Mouse (Mus musculus) CH12.LX (cell line): ENCODE results near the gene Igfals. TPM values are rescaled to one million over a fixed set of nuclear protein-coding genes. Genes with fewer than 3 reads are reported as not detected.

Experiments used
- DNase-seq: peaks from one replicate; pipeline ENCODE4 v3.0.0-alpha.2; 2013; ENCODE audit errors: extremely low read depth
- H3K27ac ChIP-seq: 2 replicates; pipeline ENCODE4 v1.5.1; 2012; ENCODE audit warnings: low read depth, mild to moderate bottlenecking, control low read depth, moderate library complexity; ENCODE audit not compliant: insufficient read depth
- H3K27me3 ChIP-seq: replicated peaks from 2 replicates; pipeline ENCODE3; 2012; ENCODE audit warnings: inconsistent platforms
- H3K36me3 ChIP-seq, 2 experiments: replicated peaks in 1 of 2; 2 replicates each; pipeline versions ENCODE3 to v1.6.1; 2012; ENCODE audit warnings: inconsistent platforms in 1 of 2, low read length in 1 of 2, mild to moderate bottlenecking in 1 of 2, mixed read lengths in 1 of 2, moderate library complexity in 1 of 2; ENCODE audit not compliant: control insufficient read depth in 1 of 2, insufficient read depth in 1 of 2
- H3K4me1 ChIP-seq, 2 experiments: 2 replicates each; pipeline ENCODE4 v1.6.1; 2012; ENCODE audit warnings: inconsistent platforms in 1 of 2, moderate library complexity in 1 of 2; ENCODE audit not compliant: insufficient read depth in 2 of 2, control insufficient read depth in 1 of 2
- H3K4me2 ChIP-seq: 2 replicates; pipeline ENCODE4 v1.6.1; 2012; ENCODE audit warnings: low read depth, mild to moderate bottlenecking, control low read depth; ENCODE audit not compliant: poor library complexity, insufficient read depth, severe bottlenecking
- H3K4me3 ChIP-seq, 3 experiments: fragments of 150-350 bp in 1 of 3; sonication (generic) in 1 of 3; replicated peaks in 1 of 3; 2 replicates each; pipeline versions ENCODE3 to v1.5.1; 2011 to 2012; ENCODE audit warnings: low read depth in 2 of 3, low read length in 2 of 3, mild to moderate bottlenecking in 2 of 3, moderate library complexity in 2 of 3, control low read depth in 1 of 3, improper control_type of control experiment in 1 of 3, inconsistent platforms in 1 of 3, mixed read lengths in 1 of 3; ENCODE audit not compliant: poor library complexity in 1 of 3
- H3K79me2 ChIP-seq: replicated peaks from 2 replicates; pipeline ENCODE4 v1.6.1; 2012; ENCODE audit warnings: mild to moderate bottlenecking, moderate library complexity; ENCODE audit not compliant: control insufficient read depth, poor library complexity, insufficient read depth, severe bottlenecking; ENCODE audit errors: extremely low read depth
- H3K9ac ChIP-seq: 2 replicates; pipeline ENCODE4 v1.6.1; 2012; ENCODE audit warnings: low read depth, mild to moderate bottlenecking, control low read depth, moderate library complexity; ENCODE audit not compliant: insufficient read depth
- H3K9me3 ChIP-seq: replicated peaks from 2 replicates; pipeline ENCODE3; 2012; ENCODE audit warnings: low read length, inconsistent platforms, mixed read lengths
- BHLHE40 ChIP-seq: IDR thresholded peaks from 2 replicates; pipeline ENCODE4 v1.6.1; 2011; ENCODE audit warnings: mild to moderate bottlenecking, low read depth, low read length, improper control_type of control experiment
- CTCF ChIP-seq, 2 experiments: IDR thresholded peaks in 1 of 2; conservative IDR thresholded peaks in 1 of 2; 2 replicates each; pipeline ENCODE4 v1.5.1; 2011 to 2012; ENCODE audit warnings: low read depth in 2 of 2, low read length in 2 of 2, improper control_type of control experiment in 1 of 2, inconsistent platforms in 1 of 2, mild to moderate bottlenecking in 1 of 2, moderate library complexity in 1 of 2
- E2F4 ChIP-seq: IDR thresholded peaks from 2 replicates; pipeline ENCODE4 v1.6.1; 2011; ENCODE audit warnings: low read depth, low read length, improper control_type of control experiment; ENCODE audit not compliant: insufficient replicate concordance
- ELF1 ChIP-seq: IDR thresholded peaks from 2 replicates; pipeline ENCODE4 v1.6.1; 2014; ENCODE audit warnings: low read depth, mild to moderate bottlenecking, inconsistent platforms, low read length, improper control_type of control experiment
- GABPA ChIP-seq: IDR thresholded peaks from 2 replicates; pipeline ENCODE4 v1.6.1; 2012; ENCODE audit warnings: low read depth, low read length, improper control_type of control experiment, inconsistent platforms; ENCODE audit not compliant: insufficient replicate concordance
- IRF4 ChIP-seq: IDR thresholded peaks from 2 replicates; pipeline ENCODE4 v1.6.1; 2014; ENCODE audit warnings: low read depth, mild to moderate bottlenecking, inconsistent platforms, low read length, improper control_type of control experiment
- JUN ChIP-seq: IDR thresholded peaks from 2 replicates; pipeline ENCODE4 v1.6.1; 2011; ENCODE audit warnings: low read depth, mild to moderate bottlenecking, low read length, improper control_type of control experiment, moderate library complexity; ENCODE audit not compliant: insufficient read depth
- MAX ChIP-seq: IDR thresholded peaks from 2 replicates; pipeline ENCODE4 v1.6.1; 2011; ENCODE audit warnings: low read length, improper control_type of control experiment
- MAZ ChIP-seq: IDR thresholded peaks from 2 replicates; pipeline ENCODE4 v1.6.1; 2012; ENCODE audit warnings: low read depth, mild to moderate bottlenecking, inconsistent platforms, low read length, improper control_type of control experiment, moderate library complexity
- POLR2AphosphoS2 ChIP-seq: IDR thresholded peaks from 2 replicates; pipeline ENCODE4 v1.6.1; 2011; ENCODE audit warnings: low read depth, low read length, improper control_type of control experiment
- RAD21 ChIP-seq: IDR thresholded peaks from 2 replicates; pipeline ENCODE4 v1.6.1; 2011; ENCODE audit warnings: low read depth, mild to moderate bottlenecking, low read length, improper control_type of control experiment, moderate library complexity
- SIN3A ChIP-seq: IDR thresholded peaks from 2 replicates; pipeline ENCODE4 v1.6.1; 2012; ENCODE audit warnings: low read length, improper control_type of control experiment, inconsistent platforms
- SMC3 ChIP-seq: IDR thresholded peaks from 2 replicates; pipeline ENCODE4 v1.6.1; 2011; ENCODE audit warnings: low read depth, low read length, improper control_type of control experiment
- TCF12 ChIP-seq: IDR thresholded peaks from 2 replicates; pipeline ENCODE4 v1.6.1; 2014; ENCODE audit warnings: low read depth, mild to moderate bottlenecking, inconsistent platforms, low read length, improper control_type of control experiment
- ZKSCAN1 ChIP-seq: IDR thresholded peaks from 2 replicates; pipeline ENCODE4 v1.6.1; 2012; ENCODE audit warnings: low read depth, inconsistent platforms, low read length, improper control_type of control experiment, borderline replicate concordance
- ZMIZ1 ChIP-seq: IDR thresholded peaks from 2 replicates; pipeline ENCODE4 v1.6.1; 2012; ENCODE audit warnings: low read depth, mild to moderate bottlenecking, inconsistent platforms, low read length, improper control_type of control experiment
- dilution Hi-C: fragments of 300-500 bp; cut with MboI; formaldehyde crosslinking; loops from 2 replicates; pipeline ENCODE4 v1.14.3; 2020; ENCODE audit warnings: low sequenced_read_pairs; ENCODE audit not compliant: extremely low pct_unique_long_range_greater_than_20kb, extremely low pct_ligation_motif_present
- in situ Hi-C: fragments of 300-500 bp; cut with MboI; formaldehyde crosslinking; loops from 3 replicates; pipeline ENCODE4 v1.14.3; 2019; ENCODE audit warnings: low sequenced_read_pairs, low pct_ligation_motif_present, low pct_unique_long_range_greater_than_20kb, mixed read lengths
- polyA plus RNA-seq: library from polyadenylated mRNA; unstranded; fragments of >175 nt; gene quantifications from 2 replicates; pipeline ENCODE4 v1.2.1, GENCODE M21; 2012; ENCODE audit warnings: low read depth; ENCODE audit not compliant: insufficient read length
- total RNA-seq, 2 experiments: library from RNA; depleted of rRNA; stranded (reverse); fragments of 300-350 nt in 1 of 2; fragments of >200 nt in 1 of 2; gene quantifications; 2 replicates each; pipeline ENCODE4 v1.2.3; 2012 to 2014

The Igfals gene
- total and polyA plus RNA-seq, 3 experiments = 5.0 to 9.8 (median 6.3) TPM

DNA sequence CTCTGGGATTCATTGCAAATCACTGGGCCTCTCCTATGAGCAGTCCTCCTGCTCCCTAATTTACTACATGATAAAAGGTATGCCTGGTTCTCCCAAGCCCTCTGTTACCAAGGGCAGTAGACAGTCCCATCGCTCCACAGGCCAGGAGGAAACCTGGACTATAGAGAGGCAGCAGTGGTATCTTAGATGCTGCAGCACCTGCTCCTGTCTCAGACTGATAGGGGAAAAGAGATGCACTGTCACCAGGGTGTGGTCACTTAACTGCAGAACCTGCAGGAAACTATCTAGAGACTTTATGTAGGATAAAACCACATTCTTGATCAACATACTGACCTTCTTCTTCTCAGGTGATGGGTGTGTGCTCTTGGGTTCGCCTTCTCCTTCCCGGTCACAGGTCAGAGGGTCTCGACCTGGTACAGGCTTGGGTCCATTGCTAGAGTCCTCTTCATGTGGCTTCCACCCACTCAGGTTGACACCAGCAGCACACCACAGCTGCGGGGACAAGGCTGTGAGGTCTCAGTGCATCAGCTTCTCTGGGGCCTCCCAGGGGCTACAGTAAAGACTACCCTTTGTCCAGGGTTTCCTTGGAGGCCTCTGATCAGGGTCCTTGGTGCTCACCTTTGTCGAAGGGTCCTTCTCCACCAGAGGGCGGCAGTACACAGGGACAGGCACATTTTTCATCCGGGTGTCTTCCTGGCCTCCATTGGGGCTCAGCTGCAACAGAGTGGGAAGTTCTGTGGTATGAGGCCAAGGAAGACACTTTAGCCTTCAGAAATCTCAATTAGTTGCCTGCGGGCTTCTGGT, 37.1 kb downstream of the Igfals start:
- H3K36me3 ChIP-seq = peaks cover 98 to 100% of the 10 kb centered on the region in 2 experiments
- TF ChIP-seq GABPA (no peak), RAD21 (peak; percentile 19), CTCF (conservative IDR thresholded peaks at IDR 0.05 in 1 of 2, IDR thresholded peaks at IDR 0.05 in 1 of 2; ENCODE audit: low read depth in 2 of 2, low read length in 2 of 2) (peak in 1 of 2 experiments; percentile 54; a peak in 2 of 4 replicates), SMC3 (peak; percentile 13; the same call in 1 of the 2 replicates), POLR2AphosphoS2 (no peak)
- H3K27ac ChIP-seq = no peak overlapping the region
- H3K27me3 ChIP-seq = no peaks in the 10 kb centered on the region
- dilution Hi-C loops (no loop called here), in situ Hi-C loops (no loop called here)
- no peaks in the 10 kb centered on the region for H3K79me2 ChIP-seq
- no peak for DNase-seq
- no peaks in the 10 kb centered on the region for H3K9me3 ChIP-seq
- no peak overlapping the region for H3K4me3 ChIP-seq
- H3K4me1 ChIP-seq = peaks cover 4 to 8% of the 10 kb centered on the region in 2 experiments; a peak in 2 of 4 replicates
- no peak overlapping the region for H3K9ac ChIP-seq
- no peak overlapping the region for H3K4me2 ChIP-seq

- H3K4me2 ChIP-seq = no peak overlapping the region
- 0 out of 4 replicates have a peak, but pooled peaks cover 0 to 2% of the 10 kb centered on the region in 2 experiments for H3K4me1 ChIP-seq
- no peak overlapping the region for H3K4me3 ChIP-seq
- no peaks in the 10 kb centered on the region for H3K9me3 ChIP-seq
- H3K9ac ChIP-seq = no peak overlapping the region
- no peak for DNase-seq
- H3K27me3 ChIP-seq = no peaks in the 10 kb centered on the region
- peaks cover 98 to 100% of the 10 kb centered on the region in 2 experiments for H3K36me3 ChIP-seq
- TF ChIP-seq ELF1 (no peak), E2F4 (no peak), MAZ (no peak), SMC3 (no peak), ZMIZ1 (no peak), ZKSCAN1 (no peak), SIN3A (no peak), BHLHE40 (no peak), TCF12 (no peak), MAX (no peak), JUN (no peak), IRF4 (no peak)
- dilution Hi-C loops = no loop called here
- H3K79me2 ChIP-seq = no peaks in the 10 kb centered on the region
- no peak overlapping the region for H3K27ac ChIP-seq
- in situ Hi-C loops = no loop called here
These were observed 38.0 kb downstream of the Igfals start for GRCm38 (mm10) chr17:24903767-24904166.
